Mouse (Mus musculus): ENCODE results near the gene Grin2a.

GRCm38 (mm10) chr16:9768981-9769380 lies 226.4 kb downstream of the Grin2a start:
- TF ChIP-seq CTCF (IDR thresholded peaks at IDR 0.05; ENCODE audit: extremely low read depth, insufficient read depth, low read length) (no peak), POLR2A (IDR thresholded peaks at IDR 0.05; ENCODE audit: extremely low read depth, insufficient read depth, low read length) (no peak)
